Mouse (Mus musculus) embryonic fibroblast, embryonic 13.5 days (primary cell): ENCODE results near the gene Pafah1b2. TPM values are rescaled to one million over a fixed set of nuclear protein-coding genes. Genes with fewer than 3 reads are reported as not detected.

ENCODE experiments used
- H3K27ac ChIP-seq: 2 replicates; pipeline ENCODE4 v1.5.1; 2012; ENCODE audit warnings: low read length, control low read depth, inconsistent platforms; ENCODE audit not compliant: insufficient read depth
- H3K4me1 ChIP-seq: 2 replicates; pipeline ENCODE4 v1.6.1; 2011; ENCODE audit warnings: low read length; ENCODE audit not compliant: control insufficient read depth, insufficient read depth
- H3K4me3 ChIP-seq: 2 replicates; pipeline ENCODE4 v1.5.1; 2011; ENCODE audit warnings: mild to moderate bottlenecking, control low read depth, low read length; ENCODE audit not compliant: insufficient read depth
- CTCF ChIP-seq: IDR thresholded peaks from 2 replicates; pipeline ENCODE4 v1.5.1; 2011; ENCODE audit warnings: mild to moderate bottlenecking, control low read depth, low read length, moderate library complexity, borderline replicate concordance; ENCODE audit not compliant: insufficient read depth
- POLR2A ChIP-seq: IDR thresholded peaks from 2 replicates; pipeline ENCODE4 v1.6.1; 2011; ENCODE audit warnings: low read depth, mild to moderate bottlenecking, control low read depth, low read length, moderate library complexity
- polyA plus RNA-seq: library from polyadenylated mRNA; stranded (reverse); fragments of >200 nt; gene quantifications from 2 replicates; pipeline ENCODE4 v1.2.4, GENCODE M21; 2011; ENCODE audit warnings: low read depth; ENCODE audit not compliant: missing spikeins, insufficient read length

Pafah1b2 gene
- polyA plus RNA-seq, 1 experiment = 179 TPM

DNA sequence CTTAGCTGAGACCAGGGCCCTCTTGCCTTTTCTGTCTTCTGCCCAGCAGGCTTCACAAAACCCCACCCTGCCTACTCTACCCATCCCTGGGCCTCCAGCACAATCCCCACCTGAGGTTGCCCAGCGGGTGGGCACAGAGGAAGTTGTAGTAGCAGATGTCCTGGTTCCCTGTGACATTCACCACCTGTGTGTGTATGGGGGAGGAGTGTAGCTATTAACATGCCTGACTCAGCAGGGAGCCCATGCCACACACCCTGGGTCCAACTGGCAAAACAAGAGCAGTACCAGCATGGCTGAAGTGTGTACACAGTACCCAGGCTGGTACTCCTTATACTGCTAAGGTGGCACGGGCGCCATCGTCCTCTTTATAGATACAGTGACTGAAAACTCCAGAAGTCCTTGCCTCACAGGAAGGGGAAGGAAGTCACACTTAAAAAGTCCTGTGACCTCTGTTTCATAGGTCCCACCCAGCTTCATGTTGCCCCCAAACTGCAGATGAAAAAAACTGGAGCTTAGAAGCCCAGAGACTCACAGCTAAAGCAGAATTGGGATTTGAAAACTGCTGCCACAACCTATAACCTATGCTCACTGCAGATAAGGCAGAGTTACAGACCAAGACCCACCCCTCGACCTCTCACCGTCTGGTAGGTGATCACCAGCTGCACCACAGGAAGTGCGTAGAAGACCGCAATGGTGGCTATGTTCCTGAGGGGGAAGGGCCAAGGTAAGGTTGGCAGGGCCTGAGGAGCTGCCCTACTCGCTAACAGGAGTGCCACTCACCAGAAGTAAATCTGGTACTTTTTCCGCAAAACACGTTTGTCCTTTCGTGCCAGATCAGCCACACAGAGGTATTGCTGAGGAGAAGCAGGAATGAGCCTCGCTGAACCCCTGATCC lies 67.7 kb downstream of the Pafah1b2 start:
- no peak for TF ChIP-seq CTCF
- no peak for TF ChIP-seq POLR2A
- Histone ChIP-seq H3K27ac (no peak overlapping the region), H3K4me1 (no peaks in the 10 kb centered on the region; the same call in 1 of the 2 replicates), H3K4me3 (no peak overlapping the region)

- TF ChIP-seq POLR2A (no peak), CTCF (no peak)
- no peaks in the 10 kb centered on the region; the same call in 1 of the 2 replicates for H3K4me1 ChIP-seq
These were observed 68.6 kb downstream of the Pafah1b2 start for GRCm38 (mm10) chr9:45943628-45944505.

DNA sequence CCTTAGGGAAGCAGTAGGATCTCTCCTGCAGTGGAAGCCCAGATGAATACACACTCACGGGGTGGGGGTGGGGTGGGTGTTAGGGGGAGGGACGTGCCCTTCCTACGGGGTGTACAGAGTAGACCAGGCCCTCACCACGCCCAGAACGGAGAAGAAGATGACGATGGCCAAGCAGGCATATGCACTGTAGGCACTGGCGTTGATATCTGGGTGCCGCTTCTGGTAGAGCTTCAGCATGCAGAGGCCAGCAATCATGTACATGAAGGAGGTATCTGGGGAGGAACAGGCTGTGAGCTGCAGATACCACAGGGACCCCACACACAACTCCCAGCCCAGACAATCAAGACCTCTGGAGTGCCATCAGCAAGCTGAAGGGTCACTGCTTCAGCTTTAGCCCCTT lies 69.6 kb downstream of the Pafah1b2 start:
- Histone ChIP-seq H3K27ac (no peak overlapping the region), H3K4me1 (no peaks in the 10 kb centered on the region; the same call in 1 of the 2 replicates), H3K4me3 (no peak overlapping the region)
- TF ChIP-seq POLR2A (no peak), CTCF (no peak)

More at GRCm38 (mm10) chr9:45943628-45944505, 68.6 kb downstream of the Pafah1b2 start:
- Histone ChIP-seq H3K4me3 (no peak overlapping the region), H3K27ac (no peak overlapping the region)

DNA sequence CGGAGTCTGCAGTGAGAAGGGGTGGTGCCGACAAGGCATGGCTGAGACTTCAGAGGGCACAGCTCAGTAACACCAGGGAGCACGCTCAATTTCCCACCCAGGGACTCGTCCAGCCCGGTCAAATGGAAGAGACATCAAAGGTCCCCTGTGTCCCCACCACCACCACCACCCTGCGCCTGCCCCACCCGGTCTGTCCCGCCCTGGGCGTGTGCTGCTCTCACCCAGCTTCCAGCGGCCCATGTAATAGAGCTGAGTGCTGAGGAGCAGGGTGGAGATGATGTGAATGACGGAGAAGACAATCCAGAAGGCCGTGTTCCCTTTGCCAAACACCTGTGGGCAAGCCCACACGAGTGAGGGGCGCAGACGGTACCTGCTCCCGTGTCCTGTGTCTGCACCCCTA lies 70.0 kb downstream of the Pafah1b2 start:
- TF ChIP-seq CTCF (no peak), POLR2A (no peak)
- H3K27ac ChIP-seq = no peak overlapping the region
- H3K4me3 ChIP-seq = no peak overlapping the region
- H3K4me1 ChIP-seq = no peaks in the 10 kb centered on the region; the same call in 1 of the 2 replicates

GRCm38 (mm10) chr9:45941329-45941888 lies 71.1 kb downstream of the Pafah1b2 start:
- Histone ChIP-seq H3K27ac (no peak overlapping the region), H3K4me3 (no peak overlapping the region), H3K4me1 (peaks cover 4% of the 10 kb centered on the region)
- TF ChIP-seq CTCF (no peak), POLR2A (no peak)

- H3K4me1 ChIP-seq = peaks cover 7% of the 10 kb centered on the region
- H3K4me3 ChIP-seq = no peak overlapping the region
- no peak for TF ChIP-seq POLR2A
- TF ChIP-seq CTCF = no peak
- no peak overlapping the region for H3K27ac ChIP-seq
These were observed 72.7 kb downstream of the Pafah1b2 start for GRCm38 (mm10) chr9:45939794-45940193.

GRCm38 (mm10) chr9:45938952-45939637 lies 73.4 kb downstream of the Pafah1b2 start:
- Histone ChIP-seq H3K4me3 (no peak overlapping the region), H3K27ac (no peak overlapping the region), H3K4me1 (peaks cover 7% of the 10 kb centered on the region)
- TF ChIP-seq POLR2A (no peak), CTCF (no peak)

DNA sequence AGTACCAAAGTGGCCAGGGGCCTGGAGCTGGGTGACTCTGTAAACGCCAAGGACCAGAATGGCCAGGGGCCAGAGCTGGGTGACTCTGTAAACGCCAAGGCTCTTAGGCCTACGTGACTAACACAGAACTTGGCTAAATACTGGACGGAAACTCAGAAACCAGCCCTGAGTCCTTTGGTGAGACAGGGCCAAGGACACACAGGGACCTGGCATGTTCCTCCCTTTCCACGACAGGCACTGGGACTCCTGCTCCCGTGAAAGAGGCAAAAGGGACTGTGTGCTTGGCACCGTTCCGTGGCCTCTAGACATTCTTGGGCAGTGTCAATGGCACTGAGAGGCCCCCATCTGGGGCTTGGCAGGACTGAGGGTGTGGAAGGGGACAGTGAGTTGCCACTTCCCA lies 74.4 kb downstream of the Pafah1b2 start:
- no peak overlapping the region for H3K27ac ChIP-seq
- H3K4me3 ChIP-seq = no peak overlapping the region
- peaks cover 7% of the 10 kb centered on the region for H3K4me1 ChIP-seq
- no peak for TF ChIP-seq CTCF
- TF ChIP-seq POLR2A = no peak

DNA sequence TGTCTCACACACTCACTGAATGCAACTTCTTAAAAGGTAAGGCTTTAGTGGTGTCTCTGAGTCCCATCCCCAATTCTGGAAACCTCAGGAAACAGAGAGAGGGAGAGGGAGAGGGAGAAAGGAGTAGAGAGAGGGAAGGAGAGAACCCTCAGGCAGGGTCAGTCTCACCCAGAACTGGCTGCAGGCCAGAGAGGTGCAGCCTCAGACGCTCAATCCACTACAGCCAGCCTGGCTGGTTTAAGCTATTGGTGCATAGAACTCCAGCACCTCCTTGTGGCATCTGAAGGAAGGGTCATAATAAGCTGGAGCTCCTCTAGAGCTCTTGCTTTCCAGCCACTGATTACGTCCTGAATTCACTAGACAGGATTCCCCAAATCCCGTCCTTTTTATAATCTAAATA lies 75.6 kb downstream of the Pafah1b2 start:
- Histone ChIP-seq H3K4me1 (peaks cover 7% of the 10 kb centered on the region), H3K4me3 (no peak overlapping the region), H3K27ac (peak overlapping the region; percentile 94)
- TF ChIP-seq CTCF (peak; percentile 20; the same call in 1 of the 2 replicates), POLR2A (peak; percentile 29; the same call in 1 of the 2 replicates)
